Mouse (Mus musculus): ENCODE measurements at regions not wholly inside any gene's neighbourhood (a gene's known extent, or its start where the extent isn't known, plus 50 kb on each side); places are given as distances from the start of the nearest gene placed in this dataset.
A peak's percentile ranks its signal among the peaks of the same experiment; 100 is the strongest.

GRCm38 (mm10) chr3:42573155-42573554, 830.7 kb downstream of the D3Ertd751e start:
- Histone ChIP-seq H3K27ac (ENCODE audit: low read depth, low read length) (no peak overlapping the region), H3K9ac (ENCODE audit: low read length) (no peak overlapping the region), H3K27me3 (ENCODE audit: control insufficient read depth, insufficient read depth, low read length) (no peaks in the 10 kb centered on the region), H3K4me3 (ENCODE audit: low read depth, low read length) (no peak overlapping the region), H3K36me3 (ENCODE audit: control insufficient read depth, insufficient read depth, low read length) (no peaks in the 10 kb centered on the region), H3K4me2 (ENCODE audit: low read depth) (no peak overlapping the region), H3K9me3 (ENCODE audit: control insufficient read depth, low read length) (no peaks in the 10 kb centered on the region), H3K4me1 (ENCODE audit: control insufficient read depth, insufficient read depth, low read length) (no peaks in the 10 kb centered on the region)
- ATAC-seq (ENCODE audit: insufficient read depth, low FRiP score, low TSS enrichment) (peak; percentile 93), DNase-seq (ENCODE audit: low spot score) (peak; percentile 60)

GRCm38 (mm10) chr3:42582311-42582710, 839.9 kb downstream of the D3Ertd751e start:
- WGBS, result 36% methylated on average over 1 of the region's 1 CpGs
- no peak for DNase-seq (ENCODE audit: low spot score)
- Histone ChIP-seq H3K4me2 (ENCODE audit: low read depth) (no peak overlapping the region), H3K36me3 (ENCODE audit: control insufficient read depth, insufficient read depth, low read length) (no peaks in the 10 kb centered on the region), H3K9ac (ENCODE audit: low read length) (no peak overlapping the region), H3K27ac (ENCODE audit: low read depth, low read length) (no peak overlapping the region), H3K4me3 (ENCODE audit: low read depth, low read length) (no peak overlapping the region), H3K27me3 (ENCODE audit: control insufficient read depth, insufficient read depth, low read length) (no peaks in the 10 kb centered on the region), H3K9me3 (ENCODE audit: control insufficient read depth, low read length) (no peaks in the 10 kb centered on the region), H3K4me1 (ENCODE audit: control insufficient read depth, insufficient read depth, low read length) (no peaks in the 10 kb centered on the region)
- no peak for ATAC-seq (ENCODE audit: insufficient read depth, low FRiP score, low TSS enrichment)

- Histone ChIP-seq H3K9ac (ENCODE audit: low read length) (no peak overlapping the region), H3K27ac (ENCODE audit: low read depth, low read length) (no peak overlapping the region), H3K4me2 (ENCODE audit: low read depth) (no peak overlapping the region), H3K36me3 (ENCODE audit: control insufficient read depth, insufficient read depth, low read length) (no peaks in the 10 kb centered on the region), H3K4me1 (ENCODE audit: control insufficient read depth, insufficient read depth, low read length) (no peaks in the 10 kb centered on the region), H3K27me3 (ENCODE audit: control insufficient read depth, insufficient read depth, low read length) (no peaks in the 10 kb centered on the region), H3K4me3 (ENCODE audit: low read depth, low read length) (no peak overlapping the region), H3K9me3 (ENCODE audit: control insufficient read depth, low read length) (no peaks in the 10 kb centered on the region)
- no peak for DNase-seq (ENCODE audit: low spot score)
- WGBS, result 72% methylated on average over 6 of the region's 6 CpGs
- ATAC-seq (ENCODE audit: insufficient read depth, low FRiP score, low TSS enrichment), result no peak
Observed at GRCm38 (mm10) chr3:42587296-42587932, 845.0 kb downstream of the D3Ertd751e start.

GRCm38 (mm10) chr3:42589516-42589915, 847.1 kb downstream of the D3Ertd751e start:
- WGBS, result 86% methylated on average over 2 of the region's 2 CpGs
- Histone ChIP-seq H3K4me3 (ENCODE audit: low read depth, low read length) (no peak overlapping the region), H3K27me3 (ENCODE audit: control insufficient read depth, insufficient read depth, low read length) (no peaks in the 10 kb centered on the region), H3K9ac (ENCODE audit: low read length) (no peak overlapping the region), H3K27ac (ENCODE audit: low read depth, low read length) (no peak overlapping the region), H3K9me3 (ENCODE audit: control insufficient read depth, low read length) (no peaks in the 10 kb centered on the region), H3K36me3 (ENCODE audit: control insufficient read depth, insufficient read depth, low read length) (no peaks in the 10 kb centered on the region), H3K4me1 (ENCODE audit: control insufficient read depth, insufficient read depth, low read length) (no peaks in the 10 kb centered on the region), H3K4me2 (ENCODE audit: low read depth) (no peak overlapping the region)
- DNase-seq (ENCODE audit: low spot score) (no peak), ATAC-seq (ENCODE audit: insufficient read depth, low FRiP score, low TSS enrichment) (no peak)

GRCm38 (mm10) chr3:42590126-42590525, 847.7 kb downstream of the D3Ertd751e start:
- Histone ChIP-seq H3K4me3 (ENCODE audit: low read depth, low read length) (no peak overlapping the region), H3K27ac (ENCODE audit: low read depth, low read length) (no peak overlapping the region), H3K36me3 (ENCODE audit: control insufficient read depth, insufficient read depth, low read length) (no peaks in the 10 kb centered on the region), H3K27me3 (ENCODE audit: control insufficient read depth, insufficient read depth, low read length) (no peaks in the 10 kb centered on the region), H3K4me1 (ENCODE audit: control insufficient read depth, insufficient read depth, low read length) (no peaks in the 10 kb centered on the region), H3K9me3 (ENCODE audit: control insufficient read depth, low read length) (no peaks in the 10 kb centered on the region), H3K4me2 (ENCODE audit: low read depth) (no peak overlapping the region), H3K9ac (ENCODE audit: low read length) (no peak overlapping the region)
- WGBS, result 92% methylated on average over 2 of the region's 2 CpGs
- DNase-seq (ENCODE audit: low spot score) (no peak), ATAC-seq (ENCODE audit: insufficient read depth, low FRiP score, low TSS enrichment) (no peak)

- Histone ChIP-seq H3K27me3 (ENCODE audit: control insufficient read depth, insufficient read depth, low read length) (no peaks in the 10 kb centered on the region), H3K9ac (ENCODE audit: low read length) (no peak overlapping the region), H3K4me2 (ENCODE audit: low read depth) (no peak overlapping the region), H3K9me3 (ENCODE audit: control insufficient read depth, low read length) (no peaks in the 10 kb centered on the region), H3K4me3 (ENCODE audit: low read depth, low read length) (no peak overlapping the region), H3K27ac (ENCODE audit: low read depth, low read length) (no peak overlapping the region), H3K4me1 (ENCODE audit: control insufficient read depth, insufficient read depth, low read length) (no peaks in the 10 kb centered on the region), H3K36me3 (ENCODE audit: control insufficient read depth, insufficient read depth, low read length) (no peaks in the 10 kb centered on the region)
- DNase-seq (ENCODE audit: low spot score), result peak; percentile 12
- WGBS, result 63% methylated on average over 6 of the region's 6 CpGs
- peak; percentile 60 for ATAC-seq (ENCODE audit: insufficient read depth, low FRiP score, low TSS enrichment)
Observed at GRCm38 (mm10) chr3:42593792-42594433, 851.5 kb downstream of the D3Ertd751e start.

- Histone ChIP-seq H3K9me3 (ENCODE audit: control insufficient read depth, low read length) (no peaks in the 10 kb centered on the region), H3K27me3 (ENCODE audit: control insufficient read depth, insufficient read depth, low read length) (no peaks in the 10 kb centered on the region), H3K9ac (ENCODE audit: low read length) (no peak overlapping the region), H3K4me2 (ENCODE audit: low read depth) (no peak overlapping the region), H3K27ac (ENCODE audit: low read depth, low read length) (no peak overlapping the region), H3K36me3 (ENCODE audit: control insufficient read depth, insufficient read depth, low read length) (no peaks in the 10 kb centered on the region), H3K4me1 (ENCODE audit: control insufficient read depth, insufficient read depth, low read length) (no peaks in the 10 kb centered on the region), H3K4me3 (ENCODE audit: low read depth, low read length) (no peak overlapping the region)
- no peak for ATAC-seq (ENCODE audit: insufficient read depth, low FRiP score, low TSS enrichment)
- DNase-seq (ENCODE audit: low spot score), result no peak
- WGBS, result 85% methylated on average over 1 of the region's 1 CpGs
Observed at GRCm38 (mm10) chr3:42596686-42597085, 854.3 kb downstream of the D3Ertd751e start.
